Mouse (Mus musculus) hindbrain, embryonic 16.5 days (tissue): Measurements from ENCODE around the gene Sh2b2. TPM values are rescaled to one million over a fixed set of nuclear protein-coding genes. Genes with fewer than 3 reads are reported as not detected.

ENCODE experiments used
- ATAC-seq: fragments of 200-750 bp; cut with Nextera tagmentation; 2 replicates; pipeline ENCODE4 v1.8.0; 2017; ENCODE audit warnings: moderate TSS enrichment, moderate library complexity
- H3K27ac ChIP-seq: fragments of 300-500 bp; sonication (generic); 2 replicates; pipeline ENCODE4 v1.5.1; 2014; ENCODE audit warnings: low read depth, mild to moderate bottlenecking, control low read depth, low read length, moderate library complexity
- H3K27me3 ChIP-seq: fragments of 300-500 bp; sonication (generic); replicated peaks from 2 replicates; pipeline ENCODE4 v1.6.1; 2014; ENCODE audit warnings: low read length; ENCODE audit not compliant: control insufficient read depth, insufficient read depth
- H3K36me3 ChIP-seq: fragments of 300-500 bp; sonication (generic); 2 replicates; pipeline ENCODE4 v1.6.1; 2014; ENCODE audit warnings: mild to moderate bottlenecking, low read length, moderate library complexity, mixed read lengths; ENCODE audit not compliant: control insufficient read depth, insufficient read depth
- H3K4me1 ChIP-seq: fragments of 300-500 bp; sonication (generic); 2 replicates; pipeline ENCODE4 v1.6.1; 2014; ENCODE audit warnings: low read depth, low read length; ENCODE audit not compliant: control insufficient read depth, insufficient read depth
- H3K4me2 ChIP-seq: fragments of 300-500 bp; sonication (generic); 2 replicates; pipeline ENCODE4 v1.6.1; 2014; ENCODE audit warnings: mild to moderate bottlenecking, low read length, control low read depth, moderate library complexity
- H3K4me3 ChIP-seq: fragments of 300-500 bp; sonication (generic); 2 replicates; pipeline ENCODE4 v1.5.1; 2014; ENCODE audit warnings: mild to moderate bottlenecking, low read length, control low read depth, moderate library complexity
- H3K9ac ChIP-seq: fragments of 300-500 bp; sonication (generic); 2 replicates; pipeline ENCODE4 v1.6.1; 2014; ENCODE audit warnings: low read depth, mild to moderate bottlenecking, control low read depth, low read length, moderate library complexity
- H3K9me3 ChIP-seq: fragments of 300-500 bp; sonication (generic); 2 replicates; pipeline ENCODE4 v1.6.1; 2014; ENCODE audit warnings: mild to moderate bottlenecking, low read length, moderate library complexity; ENCODE audit not compliant: control insufficient read depth
- WGBS: fragments of 180-500 bp; shearing (Covaris S2); extraction: QIAGEN DNeasy Blood & Tissue Kit; methylation state at CpG from one replicate; pipeline ENCODE4 v1.1.7; 2014; 5-methylcytosine and 5-hydroxymethylcytosine counted together
- polyA plus RNA-seq: library from polyadenylated mRNA; unstranded; fragments of >200 nt; fragmentation: Nextera tagmentation; extraction: Ambion mirVana; gene quantifications from 2 replicates; pipeline ENCODE4 v1.2.1, GENCODE M21; 2015

The Sh2b2 gene
- polyA plus RNA-seq, 1 experiment from 2014 or later: 19.4 TPM

- H3K27ac ChIP-seq: peak overlapping the region; percentile 84
- peak overlapping the region; percentile 92 for H3K4me2 ChIP-seq
- H3K4me3 ChIP-seq: peak overlapping the region; percentile 83
- H3K36me3 ChIP-seq: no peaks in the 10 kb centered on the region
- H3K9ac ChIP-seq: peak overlapping the region; percentile 91
- peak; percentile 86 for ATAC-seq
- no peaks in the 10 kb centered on the region for H3K9me3 ChIP-seq
- H3K27me3 ChIP-seq: no peaks in the 10 kb centered on the region
- peaks cover 23% of the 10 kb centered on the region for H3K4me1 ChIP-seq
- WGBS: under 1% methylated on average over 40 of the region's 57 CpGs
These were observed 1.4 kb downstream of the Sh2b2 start for GRCm38 (mm10) chr5:136244762-136245540.

- Histone ChIP-seq H3K27ac (peak overlapping the region; percentile 79), H3K9ac (peak overlapping the region; percentile 91), H3K4me2 (peak overlapping the region; percentile 92), H3K4me3 (peak overlapping the region; percentile 83), H3K27me3 (no peaks in the 10 kb centered on the region), H3K4me1 (peaks cover 23% of the 10 kb centered on the region), H3K36me3 (no peaks in the 10 kb centered on the region), H3K9me3 (no peaks in the 10 kb centered on the region)
- peak; percentile 57 for ATAC-seq
- under 1% methylated on average over 58 of the region's 67 CpGs for WGBS
These were observed 2.2 kb downstream of the Sh2b2 start for GRCm38 (mm10) chr5:136243851-136244761.

GRCm38 (mm10) chr5:136241161-136241560 lies 5.2 kb downstream of the Sh2b2 start:
- WGBS: 81% methylated on average over 6 of the region's 6 CpGs

GRCm38 (mm10) chr5:136240381-136240780 lies 6.0 kb downstream of the Sh2b2 start:
- ATAC-seq: no peak
- WGBS: 53% methylated on average over 1 of the region's 1 CpGs
- no peaks in the 10 kb centered on the region for H3K27me3 ChIP-seq
- no peaks in the 10 kb centered on the region for H3K9me3 ChIP-seq
- H3K27ac ChIP-seq: no peak overlapping the region
- H3K4me1 ChIP-seq: peaks cover 26% of the 10 kb centered on the region
- H3K4me3 ChIP-seq: no peak overlapping the region
- H3K4me2 ChIP-seq: no peak overlapping the region
- no peaks in the 10 kb centered on the region for H3K36me3 ChIP-seq
- H3K9ac ChIP-seq: no peak overlapping the region

More at GRCm38 (mm10) chr5:136241161-136241560, 5.2 kb downstream of the Sh2b2 start:
- H3K27ac ChIP-seq: no peak overlapping the region
- peaks cover 31% of the 10 kb centered on the region for H3K4me1 ChIP-seq
- ATAC-seq: no peak
- H3K4me3 ChIP-seq: no peak overlapping the region
- H3K9me3 ChIP-seq: no peaks in the 10 kb centered on the region
- H3K27me3 ChIP-seq: no peaks in the 10 kb centered on the region
- H3K36me3 ChIP-seq: no peaks in the 10 kb centered on the region
- no peak overlapping the region for H3K9ac ChIP-seq
- H3K4me2 ChIP-seq: no peak overlapping the region

GRCm38 (mm10) chr5:136237607-136238006 lies 8.7 kb downstream of the Sh2b2 start:
- Histone ChIP-seq H3K27ac (no peak overlapping the region), H3K4me1 (peaks cover 28% of the 10 kb centered on the region), H3K9ac (peak overlapping the region; percentile 19), H3K9me3 (no peaks in the 10 kb centered on the region), H3K4me3 (peak overlapping the region; percentile 35), H3K4me2 (peak overlapping the region; percentile 63), H3K36me3 (no peaks in the 10 kb centered on the region), H3K27me3 (no peaks in the 10 kb centered on the region)
- 3% methylated on average over 19 of the region's 19 CpGs for WGBS
- no peak for ATAC-seq

- no peak overlapping the region for H3K4me2 ChIP-seq
- H3K4me3 ChIP-seq: no peak overlapping the region
- no peak overlapping the region for H3K27ac ChIP-seq
- WGBS: 81% methylated on average over 5 of the region's 5 CpGs
- ATAC-seq: no peak
- H3K27me3 ChIP-seq: no peaks in the 10 kb centered on the region
- no peaks in the 10 kb centered on the region for H3K9me3 ChIP-seq
- H3K36me3 ChIP-seq: peaks cover 4% of the 10 kb centered on the region
- no peak overlapping the region for H3K9ac ChIP-seq
- peaks cover 22% of the 10 kb centered on the region for H3K4me1 ChIP-seq
These were observed 9.7 kb downstream of the Sh2b2 start for GRCm38 (mm10) chr5:136236611-136237010.

- Histone ChIP-seq H3K27ac (no peak overlapping the region), H3K9ac (no peak overlapping the region), H3K4me3 (no peak overlapping the region), H3K27me3 (no peaks in the 10 kb centered on the region), H3K36me3 (peaks cover 24% of the 10 kb centered on the region), H3K4me2 (no peak overlapping the region), H3K9me3 (no peaks in the 10 kb centered on the region), H3K4me1 (peaks cover 7% of the 10 kb centered on the region)
- WGBS: 56% methylated on average over 4 of the region's 4 CpGs
- ATAC-seq: no peak
These were observed 15.9 kb downstream of the Sh2b2 start for GRCm38 (mm10) chr5:136230348-136231035.

GRCm38 (mm10) chr5:136226246-136226876 lies 20.0 kb downstream of the Sh2b2 start:
- 77% methylated on average over 7 of the region's 7 CpGs for WGBS
- no peak overlapping the region for H3K4me2 ChIP-seq
- H3K4me3 ChIP-seq: no peak overlapping the region
- no peak overlapping the region for H3K27ac ChIP-seq
- no peak overlapping the region for H3K9ac ChIP-seq
- peaks cover 34% of the 10 kb centered on the region for H3K36me3 ChIP-seq
- H3K4me1 ChIP-seq: no peaks in the 10 kb centered on the region
- no peaks in the 10 kb centered on the region for H3K27me3 ChIP-seq
- no peaks in the 10 kb centered on the region for H3K9me3 ChIP-seq
- no peak for ATAC-seq
